Mouse (Mus musculus): ENCODE results near the gene Epn3. TPM values are rescaled to one million over a fixed set of nuclear protein-coding genes. Genes with fewer than 3 reads are reported as not detected.

Gene Epn3
- 0.43 and 0.62 TPM in 2 replicates for polyA plus RNA-seq (2016; fragmentation: Nextera tagmentation; extraction: Ambion mirVana)

- H3K27me3 ChIP-seq (replicated peaks): peaks cover 28% of the 10 kb centered on the region
- no peaks in the 10 kb centered on the region for H3K36me3 ChIP-seq
- 0 out of 2 replicates have a peak, but pooled peaks have one; percentile 44 for ATAC-seq (ENCODE audit: low FRiP score, low read depth)
- H3K9ac ChIP-seq: 0 out of 2 replicates have a peak within 1 kb of the TSS, but pooled peaks have one; percentile 2
- H3K4me1 ChIP-seq: peaks cover 21% of the 10 kb centered on the region
- H3K27ac ChIP-seq: no peak within 1 kb of the TSS
- peak within 1 kb of the TSS; percentile 61 for H3K4me2 ChIP-seq (replicated peaks)
- WGBS: under 1% methylated on average over 26 of the region's 26 CpGs
- H3K9me3 ChIP-seq: no peaks in the 10 kb centered on the region
- H3K4me3 ChIP-seq: peak within 1 kb of the TSS; percentile 18
Observed at GRCm38 (mm10) chr11:94499661-94500152, at the start of gene Epn3. Gene Epn3 (minus strand): TSS chr11:94499974.

GRCm38 (mm10) chr11:94548888-94549690 is 49.3 kb upstream of the Epn3 start, which contains the start of gene Rsad1:
Gene Rsad1 (minus strand): TSS chr11:94549255.
- H3K4me3 ChIP-seq: peak within 1 kb of the TSS; percentile 52
- H3K36me3 ChIP-seq: no peaks in the 10 kb centered on the region
- H3K4me2 ChIP-seq (replicated peaks): peak within 1 kb of the TSS; percentile 81
- ATAC-seq (ENCODE audit: low FRiP score, low read depth): peak; percentile 81
- H3K27ac ChIP-seq: peak within 1 kb of the TSS; percentile 57; the same call in 1 of the 2 replicates
- H3K27me3 ChIP-seq (replicated peaks): no peaks in the 10 kb centered on the region
- peaks cover 11% of the 10 kb centered on the region for H3K4me1 ChIP-seq
- peak within 1 kb of the TSS; percentile 58 for H3K9ac ChIP-seq
- H3K9me3 ChIP-seq: no peaks in the 10 kb centered on the region
- 5% methylated on average over 49 of the region's 49 CpGs for WGBS

- Histone ChIP-seq H3K27me3 (replicated peaks) (no peaks in the 10 kb centered on the region), H3K27ac (no peak overlapping the region), H3K4me2 (replicated peaks) (peak overlapping the region; percentile 81), H3K36me3 (no peaks in the 10 kb centered on the region), H3K9me3 (no peaks in the 10 kb centered on the region), H3K4me1 (peaks cover 11% of the 10 kb centered on the region), H3K9ac (peak overlapping the region; percentile 58), H3K4me3 (peak overlapping the region; percentile 52)
- WGBS: 11% methylated on average over 24 of the region's 24 CpGs
- peak; percentile 45; the same call in 1 of the 2 replicates for ATAC-seq (ENCODE audit: low FRiP score, low read depth)
Observed at GRCm38 (mm10) chr11:94548041-94548784, 48.4 kb upstream of the Epn3 start.

GRCm38 (mm10) chr11:94547271-94547670 is 47.5 kb upstream of the Epn3 start:
- WGBS: 95% methylated on average over 6 of the region's 6 CpGs

GRCm38 (mm10) chr11:94546381-94546780 is 46.6 kb upstream of the Epn3 start:
- H3K4me2 ChIP-seq (replicated peaks): no peak overlapping the region
- H3K27me3 ChIP-seq (replicated peaks): no peaks in the 10 kb centered on the region
- ATAC-seq (ENCODE audit: low FRiP score, low read depth): no peak
- H3K27ac ChIP-seq: no peak overlapping the region
- WGBS: 95% methylated on average over 5 of the region's 5 CpGs
- H3K4me3 ChIP-seq: no peak overlapping the region
- no peak overlapping the region for H3K9ac ChIP-seq
- H3K36me3 ChIP-seq: no peaks in the 10 kb centered on the region; the same call in 1 of the 2 replicates
- H3K9me3 ChIP-seq: no peaks in the 10 kb centered on the region
- H3K4me1 ChIP-seq: peaks cover 11% of the 10 kb centered on the region

More at GRCm38 (mm10) chr11:94547271-94547670, 47.5 kb upstream of the Epn3 start:
- Histone ChIP-seq H3K27me3 (replicated peaks) (no peaks in the 10 kb centered on the region), H3K36me3 (no peaks in the 10 kb centered on the region; the same call in 1 of the 2 replicates), H3K4me1 (peaks cover 11% of the 10 kb centered on the region), H3K4me2 (replicated peaks) (no peak overlapping the region), H3K9me3 (no peaks in the 10 kb centered on the region), H3K4me3 (no peak overlapping the region), H3K9ac (no peak overlapping the region), H3K27ac (no peak overlapping the region)
- ATAC-seq (ENCODE audit: low FRiP score, low read depth): no peak

GRCm38 (mm10) chr11:94544422-94544821 is 44.6 kb upstream of the Epn3 start:
- Histone ChIP-seq H3K9ac (no peak overlapping the region), H3K27me3 (replicated peaks) (no peaks in the 10 kb centered on the region)

GRCm38 (mm10) chr11:94543932-94544331 is 44.2 kb upstream of the Epn3 start:
- Histone ChIP-seq H3K27ac (no peak overlapping the region), H3K4me2 (replicated peaks) (peak overlapping the region; percentile 36), H3K27me3 (replicated peaks) (no peaks in the 10 kb centered on the region), H3K9ac (no peak overlapping the region), H3K4me3 (no peak overlapping the region), H3K4me1 (peaks cover 11% of the 10 kb centered on the region), H3K9me3 (no peaks in the 10 kb centered on the region), H3K36me3 (no peaks in the 10 kb centered on the region; the same call in 1 of the 2 replicates)
- ATAC-seq (ENCODE audit: low FRiP score, low read depth): no peak
- WGBS: 42% methylated on average over 9 of the region's 9 CpGs

More at GRCm38 (mm10) chr11:94544422-94544821, 44.6 kb upstream of the Epn3 start:
- H3K27ac ChIP-seq: no peak overlapping the region
- peak overlapping the region; percentile 36 for H3K4me2 ChIP-seq (replicated peaks)
- no peaks in the 10 kb centered on the region; the same call in 1 of the 2 replicates for H3K36me3 ChIP-seq
- no peak for ATAC-seq (ENCODE audit: low FRiP score, low read depth)
- peaks cover 11% of the 10 kb centered on the region for H3K4me1 ChIP-seq
- H3K9me3 ChIP-seq: no peaks in the 10 kb centered on the region
- WGBS: 54% methylated on average over 18 of the region's 18 CpGs
- H3K4me3 ChIP-seq: no peak overlapping the region

GRCm38 (mm10) chr11:94543344-94543743 is 43.6 kb upstream of the Epn3 start:
- Histone ChIP-seq H3K4me2 (replicated peaks) (no peak overlapping the region), H3K27ac (no peak overlapping the region), H3K36me3 (no peaks in the 10 kb centered on the region; the same call in 1 of the 2 replicates), H3K4me3 (no peak overlapping the region), H3K4me1 (peaks cover 8% of the 10 kb centered on the region), H3K9ac (no peak overlapping the region), H3K9me3 (no peaks in the 10 kb centered on the region), H3K27me3 (replicated peaks) (no peaks in the 10 kb centered on the region)
- no peak for ATAC-seq (ENCODE audit: low FRiP score, low read depth)
- whole genome bisulfite sequencing: 83% methylated on average over 12 of the region's 12 CpGs

GRCm38 (mm10) chr11:94542400-94542799 is 42.6 kb upstream of the Epn3 start:
- Histone ChIP-seq H3K36me3 (no peaks in the 10 kb centered on the region; the same call in 1 of the 2 replicates), H3K9ac (no peak overlapping the region), H3K4me3 (no peak overlapping the region), H3K27ac (no peak overlapping the region), H3K27me3 (replicated peaks) (no peaks in the 10 kb centered on the region), H3K9me3 (no peaks in the 10 kb centered on the region), H3K4me1 (0 out of 2 replicates have a peak, but pooled peaks cover 4% of the 10 kb centered on the region), H3K4me2 (replicated peaks) (no peak overlapping the region)
- 92% methylated on average over 4 of the region's 4 CpGs for WGBS
- no peak for ATAC-seq (ENCODE audit: low FRiP score, low read depth)

- Histone ChIP-seq H3K27ac (no peak overlapping the region), H3K4me3 (no peak overlapping the region), H3K4me2 (replicated peaks) (no peak overlapping the region), H3K4me1 (0 out of 2 replicates have a peak, but pooled peaks cover 4% of the 10 kb centered on the region), H3K9ac (no peak overlapping the region), H3K27me3 (replicated peaks) (no peaks in the 10 kb centered on the region), H3K9me3 (no peaks in the 10 kb centered on the region), H3K36me3 (no peaks in the 10 kb centered on the region; the same call in 1 of the 2 replicates)
- ATAC-seq (ENCODE audit: low FRiP score, low read depth): no peak
- 72% methylated on average over 7 of the region's 7 CpGs for WGBS
Observed at GRCm38 (mm10) chr11:94539761-94540160, 40.0 kb upstream of the Epn3 start.

GRCm38 (mm10) chr11:94538733-94539292 is 39.0 kb upstream of the Epn3 start:
- 68% methylated on average over 8 of the region's 8 CpGs for WGBS
- Histone ChIP-seq H3K4me2 (replicated peaks) (no peak overlapping the region), H3K27ac (no peak overlapping the region), H3K9ac (no peak overlapping the region), H3K36me3 (no peaks in the 10 kb centered on the region; the same call in 1 of the 2 replicates), H3K9me3 (no peaks in the 10 kb centered on the region), H3K4me3 (no peak overlapping the region), H3K4me1 (no peaks in the 10 kb centered on the region), H3K27me3 (replicated peaks) (no peaks in the 10 kb centered on the region)
- ATAC-seq (ENCODE audit: low FRiP score, low read depth): no peak
